Mouse (Mus musculus) adrenal gland, postnatal 36 days (tissue): ENCODE measurements around the gene Ep300. TPM values are rescaled to one million over a fixed set of nuclear protein-coding genes. Genes with fewer than 3 reads are reported as not detected.

Experiments used
- DNase-seq, 2 experiments: peaks; one replicate each; pipeline ENCODE4 v3.0.0; 2021; ENCODE audit warnings: mixed read lengths in 1 of 2
- long read RNA-seq, 2 experiments: library from polyadenylated mRNA; stranded (forward); transcript quantifications; one replicate each; pipeline ENCODE4 v2.0.0; 2021; ENCODE audit warnings: borderline sequencing depth in 2 of 2
- total RNA-seq, 2 experiments: library from RNA; stranded (reverse); gene quantifications; 2 replicates each; pipeline ENCODE4 v1.2.3; 2021

The Ep300 gene
- total RNA-seq, result 10 to 100 TPM; 69.0 to 69.7 TPM
- long read RNA-seq, experiment 1, partial matches to known transcripts, result 1 of 7 reads
- long read RNA-seq, experiment 1, other reads (novel, unspliced or antisense), result 5 of 7 reads
- long read RNA-seq, experiment 2, partial matches to known transcripts, result 0 of 1 reads
- long read RNA-seq, experiment 2, other reads (novel, unspliced or antisense), result 1 of 1 reads

DNA sequence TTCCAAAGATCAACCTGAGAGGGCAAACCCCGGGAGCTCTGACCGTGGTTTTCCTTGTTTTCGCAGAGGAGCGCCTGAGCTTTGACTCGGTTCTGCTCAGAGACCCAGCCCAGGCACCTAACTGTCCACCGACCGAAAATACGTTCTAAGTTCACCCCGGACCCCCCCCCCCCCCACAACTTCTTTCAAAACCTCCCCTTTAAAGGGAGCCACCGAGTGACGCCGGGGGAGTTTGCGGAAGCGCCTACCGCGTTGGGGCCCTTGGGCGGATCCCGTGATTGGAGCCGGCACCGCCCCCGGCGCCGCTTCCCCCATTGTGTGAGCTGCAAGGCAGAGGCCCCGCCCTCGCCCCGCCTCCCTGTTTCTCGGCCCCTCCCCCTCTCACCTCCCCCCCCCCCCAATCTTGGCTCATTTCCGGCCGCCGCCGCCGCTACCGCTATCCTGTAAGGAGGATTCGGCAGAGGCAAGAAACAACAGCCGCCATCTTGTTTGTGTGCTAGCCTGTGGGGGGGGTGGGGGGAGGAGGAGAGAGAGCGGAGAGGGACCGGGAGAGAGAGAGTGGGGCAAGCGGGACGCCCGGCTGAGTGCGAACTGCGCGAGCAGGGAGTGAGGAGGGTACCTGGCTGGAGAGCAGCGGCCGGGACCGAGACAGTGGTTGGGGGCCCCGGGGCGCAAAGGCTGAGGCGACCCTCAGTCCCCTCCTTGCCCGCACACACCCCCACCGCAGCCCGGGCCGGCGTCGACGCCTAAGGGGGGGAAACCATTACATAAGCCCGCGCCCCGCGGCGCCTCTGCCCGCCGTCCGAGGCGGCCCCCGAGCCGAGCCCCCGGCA is at the start of gene Ep300:
Ep300 (plus strand) TSS at position 439 of the 833 bp plus-strand sequence.
- DNase-seq, result peak; percentile 98 to 99

DNA sequence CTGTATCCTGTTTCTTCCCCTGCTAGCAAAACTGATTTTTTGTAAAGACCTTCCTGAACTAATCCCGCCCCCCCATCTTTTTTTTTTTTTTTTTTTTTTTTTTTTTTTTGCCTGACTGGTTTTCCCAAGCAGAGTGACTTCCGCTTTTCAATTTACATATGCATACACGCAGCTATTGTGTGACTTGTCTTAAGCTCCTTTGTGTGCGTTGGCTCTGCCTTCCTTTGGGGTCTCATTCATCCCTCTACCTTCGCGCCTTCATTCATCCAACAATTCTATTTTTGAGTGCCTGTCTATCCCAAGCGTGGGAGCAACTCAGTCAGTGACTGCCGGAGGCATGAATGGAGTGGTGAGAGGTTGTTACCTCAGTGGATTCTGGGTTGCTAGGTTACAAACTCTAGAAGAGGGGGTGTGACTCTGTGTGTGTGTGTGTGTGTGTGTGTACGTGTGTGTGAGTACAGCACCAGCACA is 49.2 kb upstream of the Ep300 start:
- no peak for DNase-seq

DNA sequence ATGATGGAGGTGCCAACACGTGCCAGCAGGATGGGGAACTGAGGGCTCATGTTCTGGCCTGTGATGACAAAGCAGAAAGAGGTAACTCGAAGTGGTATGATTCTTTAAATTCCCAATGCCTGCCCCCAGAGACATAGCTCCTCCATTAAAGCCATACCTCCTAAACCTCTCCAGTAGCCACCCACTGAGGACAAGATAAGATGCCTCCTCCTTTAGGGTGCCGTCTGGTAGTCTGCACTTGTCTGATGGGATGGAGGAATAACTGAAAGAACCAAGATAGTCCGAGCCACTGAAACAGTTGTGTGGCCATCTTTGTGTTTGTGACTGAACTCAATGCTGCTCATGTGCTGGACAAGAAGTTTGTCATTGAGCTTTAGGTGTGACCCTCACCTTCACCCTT is 47.0 kb upstream of the Ep300 start:
- no peak for DNase-seq

DNA sequence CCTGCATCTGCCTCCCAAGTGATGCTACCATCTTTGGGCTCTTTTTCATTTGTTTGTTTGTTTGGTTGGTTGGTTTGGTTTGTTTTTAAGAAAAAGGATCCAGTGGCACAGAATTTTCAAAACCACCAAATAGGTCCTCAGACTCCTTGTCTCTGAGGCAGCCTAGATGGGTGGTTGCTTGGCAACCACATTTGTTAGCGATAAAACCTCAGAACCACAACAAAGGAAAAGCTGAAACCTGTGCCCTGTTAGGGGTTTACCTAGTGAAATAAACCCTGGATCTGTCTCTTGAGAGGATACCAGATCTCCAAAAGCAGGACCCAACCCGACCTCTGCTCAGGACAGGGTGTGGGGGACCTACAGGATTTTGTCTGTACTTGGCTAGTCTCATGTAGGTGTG is 45.6 kb upstream of the Ep300 start:
- no peak for DNase-seq

DNA sequence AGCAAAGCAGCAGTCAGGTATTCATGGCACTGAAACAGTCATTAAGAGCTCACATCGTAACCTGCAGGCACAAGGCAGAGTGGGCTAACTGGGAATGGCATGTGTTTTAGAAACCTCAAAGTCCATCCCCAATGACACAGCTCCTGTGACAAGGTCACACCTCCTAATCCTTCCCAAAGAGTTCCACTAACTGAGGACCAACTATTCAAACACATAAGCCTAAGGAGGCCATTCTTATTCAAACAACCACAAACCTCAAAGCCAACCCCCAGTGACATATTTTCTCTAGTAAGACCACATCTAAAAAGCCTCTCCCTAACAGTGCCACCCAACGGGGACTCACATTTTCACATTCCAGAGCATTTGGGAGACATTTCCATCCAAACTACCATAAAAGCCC is 40.2 kb upstream of the Ep300 start:
- no peak for DNase-seq

DNA sequence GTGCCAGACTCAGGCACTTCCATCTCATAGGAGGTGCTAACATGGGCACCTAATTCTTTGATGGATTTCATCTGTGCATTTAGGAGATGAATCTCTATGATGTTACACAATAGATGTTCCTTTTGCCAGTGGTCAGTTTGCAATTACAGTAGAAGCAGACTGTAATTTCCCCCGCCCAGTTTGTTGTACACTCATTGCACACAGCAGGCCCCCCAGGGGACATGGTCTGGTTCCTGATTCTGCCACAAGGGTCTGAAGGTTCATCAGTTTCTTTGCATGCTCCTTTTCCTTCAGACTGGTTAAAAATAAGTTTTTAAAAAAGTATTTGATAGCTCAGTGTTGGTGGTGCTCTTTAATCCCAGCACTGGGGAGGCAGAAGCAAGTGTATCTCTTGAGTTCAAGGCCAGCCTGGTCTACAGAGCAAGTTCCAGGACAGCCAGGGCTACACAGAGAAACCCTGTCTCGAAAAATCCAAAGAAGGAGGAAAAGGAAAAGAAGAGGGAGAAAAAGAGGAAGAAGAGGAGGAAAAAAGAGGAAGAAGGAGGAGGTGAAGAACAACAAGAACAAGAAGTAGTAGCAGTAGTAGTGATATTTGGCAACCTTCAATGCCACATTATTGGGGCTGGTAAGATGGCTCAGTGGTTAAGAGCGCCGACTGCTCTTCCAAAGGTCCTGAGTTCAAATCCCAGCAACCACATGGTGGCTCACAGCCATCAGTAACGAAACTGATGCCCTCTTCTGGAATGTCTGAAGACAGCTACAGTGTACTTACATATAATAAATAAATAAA is 39.6 kb upstream of the Ep300 start:
- no peak for DNase-seq

DNA sequence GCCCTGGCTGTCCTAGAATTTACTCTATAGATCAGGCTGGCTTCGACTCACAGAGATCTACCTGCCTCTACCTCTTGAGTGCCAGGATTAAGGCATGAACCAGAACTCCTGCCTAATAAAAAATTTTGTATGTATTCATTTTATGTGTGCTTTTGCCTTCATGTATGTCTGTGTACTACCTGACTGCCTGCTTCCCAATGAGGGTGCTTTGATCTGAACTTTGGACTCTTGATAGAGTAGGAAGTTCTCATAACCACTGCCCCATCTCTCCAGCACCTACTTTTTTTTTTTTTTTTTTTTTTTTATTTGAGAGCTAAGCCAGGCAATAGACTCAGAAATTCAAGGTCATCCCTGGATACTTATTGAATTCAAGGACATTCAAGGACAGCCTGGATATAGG is 31.7 kb upstream of the Ep300 start:
- DNase-seq, result no peak

DNA sequence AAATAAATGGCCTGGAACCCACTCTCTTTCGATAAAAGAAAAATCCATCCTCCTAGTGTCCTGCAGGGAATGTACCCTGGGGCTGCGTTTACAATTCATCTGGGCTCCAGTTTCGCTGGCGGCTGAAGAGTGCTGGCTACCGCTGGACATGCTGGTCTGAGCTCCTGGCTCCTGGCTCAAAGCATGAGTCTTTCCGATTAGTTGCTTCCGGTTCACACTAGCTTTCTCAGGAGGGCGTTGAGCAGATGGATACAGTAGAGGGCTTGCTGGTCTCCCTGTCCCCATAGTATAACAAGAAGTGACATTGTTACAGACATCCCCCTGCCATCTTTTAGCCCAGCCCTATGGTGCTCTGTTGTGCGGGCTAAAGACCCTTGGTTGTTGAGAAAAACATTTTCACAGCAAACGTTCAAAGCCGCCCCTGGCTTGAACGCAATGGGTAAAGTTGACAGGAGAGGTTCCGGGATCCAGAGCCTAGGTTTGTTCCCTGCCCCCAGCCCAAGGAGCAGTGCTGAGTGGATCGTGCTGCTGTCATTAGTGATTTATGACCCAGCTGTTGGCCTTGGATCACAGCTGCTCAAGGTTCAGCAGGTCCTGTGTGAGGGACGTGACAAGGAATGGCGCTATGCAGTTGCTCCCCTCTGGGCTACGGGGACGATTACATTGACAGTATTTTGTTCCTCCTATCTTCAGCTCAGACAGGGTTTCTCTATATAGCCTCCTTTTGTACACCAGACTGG is 30.4 kb upstream of the Ep300 start:
- peak; percentile 33 to 63 for DNase-seq

DNA sequence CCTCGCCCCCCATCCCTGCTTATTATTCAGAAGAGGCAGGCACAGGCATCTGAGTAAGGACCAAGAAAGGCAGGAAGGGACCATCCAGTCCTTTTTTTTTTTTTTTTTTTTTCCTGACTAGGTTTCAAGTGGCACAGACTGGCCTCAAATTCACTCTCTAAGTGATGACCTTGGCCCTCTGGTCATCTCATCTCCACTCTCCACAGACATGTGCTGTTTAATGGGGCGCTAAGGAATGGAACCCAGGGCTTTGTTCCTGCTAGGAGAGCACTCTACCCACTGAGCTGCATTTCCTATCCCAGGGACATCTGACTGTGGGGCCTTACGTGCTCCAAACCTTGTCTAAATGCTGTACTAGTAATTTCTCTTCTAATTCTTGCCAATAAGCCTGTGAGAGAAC is 29.2 kb upstream of the Ep300 start:
- no peak for DNase-seq

DNA sequence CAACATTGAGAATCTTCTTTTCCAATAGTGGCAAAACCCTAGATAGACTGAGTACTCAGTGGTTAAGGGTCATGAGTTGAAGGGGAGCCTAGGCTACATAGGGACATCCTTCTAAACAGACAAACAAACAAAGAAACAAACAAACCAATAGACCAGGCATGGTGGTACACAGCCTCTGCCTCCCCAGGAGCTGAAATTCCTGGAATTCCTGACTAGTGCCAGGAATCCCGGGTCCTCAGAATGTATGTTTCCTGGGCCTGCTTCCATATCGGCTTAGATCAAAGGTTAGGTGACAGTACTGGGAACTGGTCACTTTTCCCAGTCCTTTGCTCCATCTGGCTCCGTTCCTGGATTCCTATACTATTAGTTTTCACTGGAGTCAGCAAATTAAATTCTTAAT is 23.6 kb upstream of the Ep300 start:
- DNase-seq, result no peak

DNA sequence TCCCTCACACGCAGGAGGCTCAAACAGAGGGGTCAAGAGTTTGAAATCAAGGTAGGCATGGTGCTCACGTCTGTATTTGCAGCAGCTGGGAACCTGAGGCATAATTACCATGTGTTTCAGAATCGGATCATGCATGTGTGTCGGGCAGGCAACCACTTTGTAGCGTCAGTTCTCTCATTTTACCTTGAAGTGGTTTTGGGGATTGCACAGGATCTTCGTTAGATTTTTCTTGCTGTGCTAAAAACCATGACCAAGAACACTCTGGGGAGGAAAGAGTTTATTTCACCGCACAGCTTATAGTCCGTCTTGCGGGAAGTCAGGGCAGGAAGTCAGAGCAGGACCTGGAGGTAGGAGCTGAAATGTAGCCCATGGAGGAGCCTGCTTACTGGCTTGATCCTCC is 23.2 kb upstream of the Ep300 start:
- DNase-seq, result no peak

DNA sequence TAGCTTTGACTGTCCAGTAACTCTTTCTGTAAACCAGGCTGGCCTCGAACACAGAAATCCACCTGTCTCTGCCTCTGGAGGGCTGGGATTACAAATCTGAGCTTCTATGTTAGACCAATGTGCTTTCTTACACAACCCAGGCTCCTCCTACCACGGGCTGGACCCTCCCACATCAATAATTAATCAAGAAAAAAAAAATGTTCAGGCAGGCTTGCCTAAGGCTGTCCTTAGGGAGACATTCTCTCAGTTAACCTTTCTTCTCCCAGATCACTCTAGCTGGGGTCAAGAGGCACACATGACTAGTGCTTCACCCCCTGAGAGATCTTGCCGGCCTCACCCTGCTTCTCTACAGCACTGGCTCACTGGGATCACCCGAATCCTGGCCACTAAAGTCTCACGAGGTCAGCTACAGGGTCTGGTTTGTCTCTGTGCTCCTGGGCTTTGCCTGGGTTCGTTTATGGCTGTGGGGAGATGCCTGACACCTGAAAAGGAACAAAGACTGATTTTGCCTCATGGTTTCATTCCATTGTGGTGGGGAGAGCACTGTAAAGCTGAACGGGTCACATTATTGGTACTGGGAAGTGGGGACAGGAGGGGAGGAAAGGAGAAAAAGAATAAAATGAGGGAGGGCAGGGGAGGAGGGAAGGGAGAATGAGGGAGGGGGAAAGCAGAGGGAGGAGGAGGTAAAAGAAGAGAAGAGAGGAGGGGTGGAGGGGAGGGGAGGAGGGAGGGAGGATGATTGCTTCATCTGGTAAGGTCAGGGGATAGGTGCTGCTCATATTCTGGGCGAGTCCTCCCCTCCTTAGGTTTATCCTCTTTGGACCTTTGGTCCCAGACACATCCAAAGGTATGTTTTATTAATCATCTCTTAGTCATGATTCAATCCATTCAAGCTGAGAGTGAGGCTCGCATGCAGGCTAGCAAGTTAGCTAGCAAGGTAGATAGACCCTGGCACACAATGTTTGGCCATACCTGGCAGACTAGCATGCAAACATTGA is 22.4 kb upstream of the Ep300 start:
- no peak for DNase-seq

DNA sequence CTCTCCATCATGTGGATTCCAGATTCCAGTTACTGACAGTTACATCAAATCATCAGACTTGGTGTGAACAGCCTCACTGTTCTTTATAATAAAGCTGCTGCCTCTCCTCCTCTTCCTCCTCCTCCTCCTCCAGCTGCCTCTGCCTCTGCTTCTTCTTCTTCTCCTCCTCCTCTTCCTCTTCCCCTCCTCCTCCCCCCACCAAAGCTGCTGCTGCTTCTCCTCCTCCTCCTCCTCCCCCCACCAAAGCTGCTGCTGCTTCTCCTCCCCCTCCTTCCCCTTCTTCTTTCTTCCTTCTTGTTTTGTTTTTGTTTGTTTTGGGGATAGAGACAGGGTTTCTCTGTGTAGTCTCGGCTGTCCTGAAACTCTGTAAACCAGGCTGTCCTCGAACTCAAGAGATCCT is 17.1 kb upstream of the Ep300 start:
- DNase-seq, result no peak

DNA sequence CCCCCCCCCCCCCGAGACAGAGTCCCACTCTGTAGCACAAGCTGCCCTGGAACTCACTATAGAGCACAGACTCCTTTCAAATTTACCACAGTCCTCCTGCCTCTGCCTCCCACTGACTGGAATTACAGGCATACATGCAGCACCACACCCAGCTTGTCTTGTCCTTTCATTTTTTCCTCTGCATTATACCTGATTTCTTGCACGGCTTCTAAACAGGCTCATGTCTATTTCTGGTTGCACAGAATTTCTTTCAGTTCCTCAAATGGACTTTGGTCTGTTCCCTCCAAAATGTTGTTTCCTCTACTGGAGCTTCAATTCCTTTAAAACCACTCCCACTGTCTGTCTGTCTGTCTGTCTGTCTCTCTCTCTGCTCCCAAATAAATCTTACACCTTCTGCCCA is 16.6 kb upstream of the Ep300 start:
- no peak for DNase-seq

DNA sequence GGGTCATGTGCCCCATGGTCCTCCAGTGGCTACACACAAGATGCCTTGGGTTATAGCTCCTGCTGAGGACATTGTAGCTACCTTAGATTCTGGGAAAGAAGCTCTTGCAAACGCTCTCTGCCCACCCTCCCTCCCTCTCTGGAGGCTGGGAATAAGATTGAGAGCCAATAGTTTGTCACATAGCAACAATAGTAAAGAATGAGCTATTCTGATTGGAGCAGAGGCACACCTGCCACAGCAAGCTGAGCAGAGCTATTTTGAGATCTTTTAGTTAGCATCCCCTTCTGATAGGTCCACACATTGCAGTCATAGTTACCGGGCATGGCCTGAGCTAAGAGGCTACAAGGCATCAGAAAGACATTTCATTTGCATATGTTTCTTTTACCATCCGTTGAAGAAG is 8.2 kb upstream of the Ep300 start:
- no peak for DNase-seq

DNA sequence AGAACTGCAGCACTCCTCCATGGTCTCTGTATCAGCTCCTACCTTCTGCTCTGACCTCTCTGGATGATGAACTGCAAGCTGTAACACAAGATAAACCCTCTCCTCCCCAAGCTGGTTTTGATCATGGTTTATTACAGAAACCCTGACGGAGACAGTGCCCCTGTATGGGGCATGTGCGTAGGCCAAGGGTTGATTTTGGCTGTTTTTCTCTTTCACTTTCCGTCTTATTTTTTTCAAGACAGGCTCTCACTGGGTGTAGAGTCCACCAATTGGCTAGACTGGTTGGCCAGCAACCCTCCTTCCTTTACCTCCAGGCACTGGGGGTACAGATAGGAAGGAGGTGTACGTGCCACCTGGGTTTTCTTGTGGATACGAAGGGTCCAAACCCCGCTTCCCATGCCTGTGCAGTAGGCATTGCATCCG is 7.4 kb upstream of the Ep300 start:
- no peak for DNase-seq

DNA sequence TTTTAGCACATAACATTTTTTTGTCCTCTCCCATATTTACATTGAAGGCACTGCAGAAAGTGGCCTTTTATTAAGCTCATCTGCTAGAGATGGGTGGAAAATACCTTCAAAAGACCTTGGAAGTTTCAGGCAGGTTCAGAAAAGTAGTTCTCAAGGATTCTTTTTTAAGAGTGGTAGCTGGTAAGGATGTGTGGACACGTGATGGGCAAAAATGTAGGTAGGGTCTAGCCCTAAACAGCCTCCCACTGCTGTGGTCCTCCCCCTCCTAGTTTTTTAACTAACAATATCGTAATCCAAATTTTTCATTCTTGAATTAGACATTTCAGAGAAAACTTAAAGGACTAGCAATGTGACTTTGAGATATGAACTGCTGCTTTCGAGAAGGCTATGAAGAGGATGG is 685 bp upstream of the Ep300 start:
- DNase-seq, result no peak

DNA sequence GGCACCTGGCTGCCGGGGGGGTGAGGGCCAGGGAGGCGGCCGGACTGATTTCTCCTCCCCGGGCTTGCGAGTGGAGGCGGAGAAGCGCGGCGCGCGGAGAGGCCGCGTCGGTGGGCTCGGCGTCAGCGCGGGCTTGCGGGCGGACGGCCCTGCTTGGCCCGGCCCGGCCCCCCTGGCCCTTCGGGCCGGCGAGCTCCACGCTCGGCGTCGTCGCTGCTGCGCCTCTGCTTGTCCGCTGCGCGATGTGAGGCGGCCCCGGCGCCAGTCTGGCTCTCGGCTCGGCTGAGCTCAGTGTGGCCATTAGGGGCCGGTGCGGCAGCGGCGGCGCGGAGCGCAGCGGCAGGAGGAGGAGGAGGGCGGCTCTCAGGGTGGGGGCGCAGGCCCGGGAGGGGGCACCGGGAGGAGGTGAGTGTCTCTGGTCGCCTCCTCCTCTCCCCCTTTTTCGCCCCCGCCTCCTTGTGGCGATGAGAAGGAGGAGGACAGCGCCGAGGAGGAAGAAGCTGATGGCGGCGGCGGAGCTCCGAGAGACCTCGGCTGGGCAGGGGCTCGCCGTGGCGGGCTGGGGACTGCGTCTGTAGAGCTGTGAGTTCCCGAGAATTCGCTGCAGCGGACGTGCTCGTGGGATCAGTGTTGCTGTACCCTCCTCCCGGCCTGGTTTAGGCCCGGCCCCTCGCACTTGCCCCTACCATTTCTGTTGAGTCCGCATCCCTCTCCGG is 753 bp downstream of the Ep300 start:
- peak; percentile 91 to 93 for DNase-seq

DNA sequence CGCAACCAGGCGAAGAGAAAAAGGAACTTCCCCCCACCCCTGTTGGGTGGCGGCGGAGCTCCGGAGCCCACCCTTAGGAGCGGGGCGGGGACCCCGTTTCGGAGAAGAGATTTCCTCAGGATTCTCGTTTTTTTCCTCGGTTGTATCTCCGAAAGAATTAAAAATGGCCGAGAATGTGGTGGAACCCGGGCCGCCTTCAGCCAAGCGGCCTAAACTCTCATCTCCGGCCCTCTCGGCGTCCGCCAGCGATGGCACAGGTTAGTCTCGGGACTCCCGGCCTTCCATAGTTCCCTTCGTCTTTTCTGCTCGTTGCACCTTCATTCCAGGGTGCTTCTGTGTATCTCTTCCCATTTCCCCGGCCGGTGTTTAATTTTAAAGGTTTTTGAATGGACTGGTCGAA is 1.3 kb downstream of the Ep300 start:
- no peak for DNase-seq

DNA sequence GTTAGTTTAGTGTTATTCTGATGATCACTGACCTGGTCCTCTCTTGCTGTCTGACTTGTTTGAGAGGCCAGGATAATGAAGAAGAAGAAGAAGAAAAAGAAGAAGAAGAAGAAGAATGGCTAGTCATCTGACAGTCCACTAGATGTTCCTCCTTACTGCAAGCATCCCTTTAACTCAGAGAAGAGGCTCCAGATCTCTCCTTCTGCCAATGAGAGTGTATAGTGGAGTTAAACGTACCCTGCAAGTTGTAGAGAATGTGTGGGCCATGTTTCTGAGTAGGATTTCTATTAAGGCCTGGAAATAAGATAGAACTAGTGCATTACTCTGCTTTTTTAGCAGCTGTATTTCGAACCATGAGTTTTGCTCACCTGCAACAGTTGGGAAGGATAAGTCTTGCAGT is 2.5 kb downstream of the Ep300 start:
- no peak for DNase-seq
